Mouse (Mus musculus): ENCODE data around the gene Rasl2-9.

DNA sequence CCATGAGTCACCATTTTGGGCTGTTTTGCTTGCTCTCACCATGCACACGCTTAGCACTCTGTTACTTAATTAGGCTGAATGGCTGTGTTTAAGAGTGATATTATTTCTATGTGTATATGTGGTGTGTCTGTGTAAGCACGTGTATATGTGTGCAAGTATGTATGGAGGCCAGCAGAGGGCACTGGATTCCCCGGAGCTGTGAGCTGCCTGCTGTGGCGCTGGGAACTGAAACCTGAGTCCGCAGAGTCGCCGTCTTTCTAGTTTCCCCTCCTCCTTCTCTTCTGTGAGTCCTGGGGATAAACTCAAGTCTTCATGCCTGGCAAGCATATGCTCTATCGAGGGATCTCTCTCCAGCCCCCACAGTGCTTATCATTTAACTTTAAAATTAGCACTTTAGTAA lies 16.4 kb downstream of the Rasl2-9 start:
- TF ChIP-seq CTCF (IDR thresholded peaks at IDR 0.05; ENCODE audit: control insufficient read depth, insufficient read depth, insufficient replicate concordance, low read depth, low read length) (no peak), POLR2A (IDR thresholded peaks at IDR 0.05; ENCODE audit: control insufficient read depth, low read depth, low read length) (no peak)

Measured in testis, adult 2 months (tissue).